Mouse (Mus musculus) ES-E14 (cell line): ENCODE measurements around the gene Bcl6.

Experiments used
- CHD2 ChIP-seq: IDR thresholded peaks from 2 replicates; pipeline ENCODE4 v1.6.1; 2014; ENCODE audit warnings: mild to moderate bottlenecking, low read depth, low read length, inconsistent platforms
- HCFC1 ChIP-seq: IDR thresholded peaks from 2 replicates; pipeline ENCODE4 v1.6.1; 2012; ENCODE audit warnings: low read length, inconsistent platforms, borderline replicate concordance; ENCODE audit not compliant: insufficient read depth
- ZC3H11A ChIP-seq: IDR thresholded peaks from 2 replicates; pipeline ENCODE4 v1.6.1; 2012; ENCODE audit warnings: low read depth, mild to moderate bottlenecking, inconsistent platforms, low read length, borderline replicate concordance

DNA sequence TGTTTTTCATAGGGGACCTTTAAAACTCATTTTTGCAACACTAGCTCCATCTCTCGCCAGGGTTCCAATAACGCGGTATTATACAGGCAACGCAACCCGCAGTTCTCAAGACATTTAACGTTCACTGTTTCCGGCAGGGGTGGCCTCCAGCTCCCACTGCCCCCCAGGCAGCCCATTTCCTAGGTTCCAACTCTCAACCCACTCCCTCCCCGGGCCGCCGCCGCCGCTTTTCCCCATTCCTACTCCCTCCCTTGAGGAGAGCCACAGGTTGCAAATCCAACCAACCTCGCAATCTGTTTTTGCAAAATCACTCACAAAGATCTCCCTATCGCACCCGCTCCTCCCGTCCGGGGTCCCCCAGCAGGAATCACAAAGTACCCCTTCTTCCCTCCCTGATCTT lies 1.8 kb downstream of the Bcl6 start:
- TF ChIP-seq HCFC1: no peak
- TF ChIP-seq ZC3H11A: no peak
- no peak for TF ChIP-seq CHD2
